Mouse (Mus musculus) midbrain, embryonic 14.5 days (tissue): ENCODE measurements around the gene Rpl26. TPM values are rescaled to one million over a fixed set of nuclear protein-coding genes. Genes with fewer than 3 reads are reported as not detected.
A peak's percentile ranks its signal among the peaks of the same experiment; 100 is the strongest.

ENCODE experiments used
- ATAC-seq: fragments of 200-750 bp; cut with Nextera tagmentation; 2 replicates; pipeline ENCODE4 v1.8.0; 2017; ENCODE audit warnings: moderate number of reproducible peaks, moderate library complexity; ENCODE audit not compliant: low FRiP score, low TSS enrichment
- DNase-seq: peaks from one replicate; pipeline ENCODE4 v3.0.0-alpha.2; 2015
- H3K27ac ChIP-seq: fragments of 300-500 bp; sonication (generic); replicated peaks from 2 replicates; pipeline ENCODE4 v1.5.1; 2014; ENCODE audit warnings: mild to moderate bottlenecking, low read depth, low read length, moderate library complexity
- H3K27me3 ChIP-seq: fragments of 300-500 bp; sonication (generic); 2 replicates; pipeline ENCODE4 v1.6.1; 2014; ENCODE audit warnings: low read length, control low read depth, mixed read lengths; ENCODE audit not compliant: control insufficient read depth, insufficient read depth
- H3K36me3 ChIP-seq: fragments of 300-500 bp; sonication (generic); 2 replicates; pipeline ENCODE4 v1.6.1; 2014; ENCODE audit warnings: low read length, control low read depth; ENCODE audit not compliant: control insufficient read depth, insufficient read depth
- H3K4me1 ChIP-seq: fragments of 300-500 bp; sonication (generic); 2 replicates; pipeline ENCODE4 v1.6.1; 2014; ENCODE audit warnings: mild to moderate bottlenecking, antibody characterized with exemption, low read length, control low read depth; ENCODE audit not compliant: control insufficient read depth, insufficient read depth
- H3K4me2 ChIP-seq: fragments of 300-500 bp; sonication (generic); 2 replicates; pipeline ENCODE4 v1.6.1; 2014; ENCODE audit warnings: mild to moderate bottlenecking, low read length, moderate library complexity
- H3K4me3 ChIP-seq: fragments of 300-500 bp; sonication (generic); replicated peaks from 2 replicates; pipeline ENCODE4 v1.5.1; 2014; ENCODE audit warnings: low read depth, low read length
- H3K9ac ChIP-seq: fragments of 300-500 bp; sonication (generic); replicated peaks from 2 replicates; pipeline ENCODE4 v1.6.1; 2014; ENCODE audit warnings: mild to moderate bottlenecking, low read length, moderate library complexity
- H3K9me3 ChIP-seq: fragments of 300-500 bp; sonication (generic); 2 replicates; pipeline ENCODE4 v1.6.1; 2016; ENCODE audit warnings: low read length, control low read depth, mixed read lengths; ENCODE audit not compliant: control insufficient read depth
- WGBS: fragments of 180-500 bp; shearing (Covaris S2); extraction: QIAGEN DNeasy Blood & Tissue Kit; methylation state at CpG from one replicate; pipeline ENCODE4 v1.1.7; 2014; 5-methylcytosine and 5-hydroxymethylcytosine counted together
- polyA plus RNA-seq: library from polyadenylated mRNA; unstranded; fragments of >200 nt; fragmentation: Nextera tagmentation; extraction: Ambion mirVana; gene quantifications from 2 replicates; pipeline ENCODE4 v1.2.1, GENCODE M21; 2014

Rpl26 gene
- polyA plus RNA-seq, 1 experiment from 2014 or later, result 670 TPM

GRCm38 (mm10) chr11:68904375-68905137, 3.2 kb downstream of the Rpl26 start:
- Histone ChIP-seq H3K36me3 (peaks cover 51% of the 10 kb centered on the region), H3K9ac (no peak overlapping the region), H3K4me1 (peaks cover 6% of the 10 kb centered on the region), H3K27ac (no peak overlapping the region), H3K4me3 (no peak overlapping the region), H3K9me3 (no peaks in the 10 kb centered on the region), H3K27me3 (no peaks in the 10 kb centered on the region), H3K4me2 (no peak overlapping the region)
- 82% methylated on average over 8 of the region's 8 CpGs for WGBS
- DNase-seq, result peak; percentile 93
- no peak for ATAC-seq

GRCm38 (mm10) chr11:68905138-68905531, 3.8 kb downstream of the Rpl26 start:
- no peak for DNase-seq
- no peaks in the 10 kb centered on the region for H3K27me3 ChIP-seq

GRCm38 (mm10) chr11:68905665-68906460, 4.5 kb downstream of the Rpl26 start:
- Histone ChIP-seq H3K36me3 (peaks cover 51% of the 10 kb centered on the region), H3K4me1 (peaks cover 6% of the 10 kb centered on the region), H3K27ac (no peak overlapping the region), H3K4me3 (no peak overlapping the region), H3K27me3 (no peaks in the 10 kb centered on the region), H3K9ac (no peak overlapping the region), H3K9me3 (no peaks in the 10 kb centered on the region), H3K4me2 (no peak overlapping the region)
- DNase-seq, result no peak
- 90% methylated on average over 9 of the region's 9 CpGs for WGBS
- no peak for ATAC-seq

More at GRCm38 (mm10) chr11:68905138-68905531, 3.8 kb downstream of the Rpl26 start:
- ATAC-seq, result no peak
- Histone ChIP-seq H3K4me2 (no peak overlapping the region), H3K9me3 (no peaks in the 10 kb centered on the region), H3K9ac (no peak overlapping the region), H3K27ac (no peak overlapping the region), H3K4me3 (no peak overlapping the region), H3K36me3 (peaks cover 51% of the 10 kb centered on the region), H3K4me1 (peaks cover 6% of the 10 kb centered on the region)
- WGBS, result 94% methylated on average over 3 of the region's 3 CpGs

GRCm38 (mm10) chr11:68906461-68906790, 5.0 kb downstream of the Rpl26 start:
- Histone ChIP-seq H3K9me3 (no peaks in the 10 kb centered on the region), H3K4me2 (no peak overlapping the region), H3K4me3 (no peak overlapping the region), H3K27me3 (no peaks in the 10 kb centered on the region), H3K9ac (no peak overlapping the region), H3K4me1 (peaks cover 6% of the 10 kb centered on the region), H3K27ac (no peak overlapping the region), H3K36me3 (peaks cover 51% of the 10 kb centered on the region)
- no peak for DNase-seq
- ATAC-seq, result no peak
- 82% methylated on average over 4 of the region's 4 CpGs for WGBS

DNA sequence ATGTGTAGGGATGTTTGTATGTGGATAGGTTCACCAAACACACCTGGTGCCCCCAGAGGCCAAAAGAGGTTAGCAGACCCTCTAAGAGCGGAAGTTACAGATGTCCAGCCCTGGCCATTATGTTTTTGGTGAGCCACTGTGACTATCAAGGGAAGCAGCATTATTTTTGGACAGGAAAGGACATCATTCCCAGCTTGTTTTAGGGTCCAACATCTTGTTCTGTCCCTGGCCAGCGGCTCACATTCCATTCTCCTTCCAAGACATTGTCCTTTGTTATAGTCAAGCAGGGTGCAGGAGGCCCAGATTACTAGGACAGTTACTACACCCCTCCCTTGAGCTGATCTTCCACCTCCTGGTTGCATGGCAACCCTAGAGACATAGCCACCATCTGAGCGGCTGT, 5.9 kb downstream of the Rpl26 start:
- Histone ChIP-seq H3K9me3 (no peaks in the 10 kb centered on the region), H3K27ac (no peak overlapping the region), H3K9ac (no peak overlapping the region), H3K4me3 (no peak overlapping the region), H3K27me3 (no peaks in the 10 kb centered on the region), H3K4me1 (peaks cover 6% of the 10 kb centered on the region), H3K4me2 (no peak overlapping the region), H3K36me3 (peaks cover 51% of the 10 kb centered on the region)
- DNase-seq (no peak), ATAC-seq (no peak)
- 86% methylated on average over 3 of the region's 3 CpGs for WGBS

GRCm38 (mm10) chr11:68908846-68909503, 7.6 kb downstream of the Rpl26 start:
- Histone ChIP-seq H3K27ac (no peak overlapping the region), H3K9ac (no peak overlapping the region), H3K27me3 (no peaks in the 10 kb centered on the region), H3K4me2 (no peak overlapping the region), H3K4me3 (no peak overlapping the region), H3K9me3 (no peaks in the 10 kb centered on the region), H3K36me3 (peaks cover 37% of the 10 kb centered on the region), H3K4me1 (no peaks in the 10 kb centered on the region)
- DNase-seq (no peak), ATAC-seq (no peak)
- WGBS, result 48% methylated on average over 7 of the region's 7 CpGs

DNA sequence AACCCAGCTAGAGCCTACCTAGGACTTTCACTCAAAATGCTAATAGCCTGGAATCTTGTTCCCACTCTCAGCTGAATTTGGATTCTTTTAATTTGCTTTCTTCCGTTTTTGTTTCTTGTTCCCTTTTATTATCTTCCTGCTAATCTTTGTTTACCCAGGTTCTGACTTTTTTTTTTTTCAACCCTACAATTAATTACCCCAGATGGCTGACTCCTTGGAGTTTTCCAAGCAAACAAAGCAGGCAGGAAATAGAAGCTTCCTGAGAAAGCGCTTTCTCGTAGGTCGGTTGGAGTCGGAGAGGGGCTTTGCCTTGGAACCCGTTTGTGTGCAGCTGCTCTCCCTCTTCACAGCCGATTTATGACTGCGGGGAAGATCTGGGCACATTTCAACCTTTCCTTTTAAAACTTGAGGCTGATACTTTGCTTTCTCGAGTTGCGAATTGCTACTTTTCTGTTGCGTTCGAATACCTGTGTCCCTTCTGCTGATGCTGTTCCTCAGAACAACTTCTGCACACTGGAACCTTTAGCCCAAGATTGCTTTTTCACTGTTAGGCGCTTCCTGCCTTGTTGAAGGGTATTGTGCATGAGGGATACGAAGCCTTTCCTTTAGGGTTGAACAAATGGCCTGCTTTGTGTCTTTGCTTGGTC, 10.3 kb downstream of the Rpl26 start:
- H3K36me3 ChIP-seq, result peaks cover 10% of the 10 kb centered on the region
- H3K4me3 ChIP-seq, result no peak overlapping the region
- DNase-seq (peak; percentile 8), ATAC-seq (no peak)
- no peak overlapping the region for H3K4me2 ChIP-seq
- WGBS, result 78% methylated on average over 14 of the region's 14 CpGs
- H3K27ac ChIP-seq, result no peak overlapping the region
- no peak overlapping the region for H3K9ac ChIP-seq
- no peaks in the 10 kb centered on the region for H3K9me3 ChIP-seq
- H3K27me3 ChIP-seq, result no peaks in the 10 kb centered on the region
- no peaks in the 10 kb centered on the region for H3K4me1 ChIP-seq

- no peak for DNase-seq
- Histone ChIP-seq H3K4me2 (no peak overlapping the region), H3K9me3 (no peaks in the 10 kb centered on the region), H3K9ac (no peak overlapping the region), H3K4me1 (no peaks in the 10 kb centered on the region), H3K36me3 (no peaks in the 10 kb centered on the region), H3K4me3 (no peak overlapping the region), H3K27me3 (no peaks in the 10 kb centered on the region), H3K27ac (no peak overlapping the region)
- ATAC-seq, result no peak
- WGBS, result 93% methylated on average over 4 of the region's 4 CpGs
Measured at GRCm38 (mm10) chr11:68914566-68914965, 13.2 kb downstream of the Rpl26 start.
